Mouse (Mus musculus): ENCODE measurements around the gene Gm5849.
"Not testable (repeated sequence)": the region's sequence is repeated elsewhere in the genome, so short reads cannot be mapped to it uniquely, and the experiment has no call there.

DNA sequence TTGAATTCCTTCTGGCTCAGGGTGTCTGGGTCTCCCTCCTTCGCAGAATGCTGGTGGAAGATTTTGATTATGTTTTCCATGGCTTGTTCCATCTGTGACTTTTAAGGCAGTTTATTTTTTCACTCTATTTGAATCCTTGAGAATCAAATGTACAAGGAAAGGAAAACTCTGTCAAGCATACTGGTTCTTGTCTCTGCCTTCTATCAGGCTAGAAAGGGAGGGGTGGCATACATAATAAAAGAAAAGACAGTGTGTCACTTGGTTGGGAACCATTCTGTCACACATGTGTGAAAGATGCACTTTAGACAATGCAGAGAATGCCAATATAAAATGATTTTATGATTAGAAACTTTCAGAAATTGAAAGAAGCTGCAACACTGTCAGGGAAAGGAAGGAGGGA is at the start of gene Gm5849:
- TF ChIP-seq CTCF (conservative IDR thresholded peaks at IDR 0.05 in 1 of 2, IDR thresholded peaks at IDR 0.05 in 1 of 2; ENCODE audit: low read depth in 2 of 2, low read length in 2 of 2); KAT2A (IDR thresholded peaks at IDR 0.05; ENCODE audit: insufficient replicate concordance, low read length); PAX5 (IDR thresholded peaks at IDR 0.05; ENCODE audit: low read length); SMC3 (IDR thresholded peaks at IDR 0.05; ENCODE audit: low read depth, low read length); ZNF384 (IDR thresholded peaks at IDR 0.05; ENCODE audit: low read depth, low read length); POLR2A (IDR thresholded peaks at IDR 0.05; ENCODE audit: low read depth, low read length); ZKSCAN1 (IDR thresholded peaks at IDR 0.05; ENCODE audit: borderline replicate concordance, low read depth, low read length); POLR2AphosphoS2 (IDR thresholded peaks at IDR 0.05; ENCODE audit: low read depth, low read length); MYC (IDR thresholded peaks at IDR 0.05; ENCODE audit: low read depth, low read length); IRF4 (IDR thresholded peaks at IDR 0.05; ENCODE audit: low read depth, low read length): not testable (repeated sequence)

Measured in CH12.LX (cell line).